Mouse (Mus musculus) T-cell, adult 2 months (primary cell): ENCODE data around the gene Atg2a.
"Not testable (repeated sequence)": the region's sequence is repeated elsewhere in the genome, so short reads cannot be mapped to it uniquely, and the experiment has no call there.

Experiments used
- DNase-seq: peaks from one replicate; pipeline ENCODE4 v3.0.0; 2022; ENCODE audit warnings: low spot score

Atg2a gene

GRCm38 (mm10) chr19:6276426-6277421, 35.3 kb downstream of the Atg2a start, which contains the start of gene Ehd1:
Ehd1 (plus strand) TSS chr19:6276725.
- peak; percentile 97 for DNase-seq

GRCm38 (mm10) chr19:6277661-6278438, 36.4 kb downstream of the Atg2a start:
- DNase-seq, result peak; percentile 53

GRCm38 (mm10) chr19:6278439-6279073, 37.1 kb downstream of the Atg2a start:
- DNase-seq, result no peak

GRCm38 (mm10) chr19:6279481-6280144, 38.1 kb downstream of the Atg2a start:
- DNase-seq, result no peak

GRCm38 (mm10) chr19:6280554-6280953, 39.1 kb downstream of the Atg2a start:
- DNase-seq, result no peak

- DNase-seq, result no peak
These were observed 39.9 kb downstream of the Atg2a start for GRCm38 (mm10) chr19:6281122-6282020.

- DNase-seq, result no peak
These were observed 41.5 kb downstream of the Atg2a start for GRCm38 (mm10) chr19:6283001-6283400.

- no peak for DNase-seq
These were observed 43.0 kb downstream of the Atg2a start for GRCm38 (mm10) chr19:6284502-6284901.

- DNase-seq, result no peak
These were observed 43.8 kb downstream of the Atg2a start for GRCm38 (mm10) chr19:6285226-6285625.

GRCm38 (mm10) chr19:6285632-6286433, 44.4 kb downstream of the Atg2a start:
- DNase-seq, result no peak

- no peak for DNase-seq
These were observed 45.2 kb downstream of the Atg2a start for GRCm38 (mm10) chr19:6286434-6287401.

GRCm38 (mm10) chr19:6288236-6288894, 46.9 kb downstream of the Atg2a start:
- no peak for DNase-seq

- DNase-seq, result no peak
These were observed 48.3 kb downstream of the Atg2a start for GRCm38 (mm10) chr19:6289696-6290238.

GRCm38 (mm10) chr19:6290720-6291116, 49.2 kb downstream of the Atg2a start:
- DNase-seq, result not testable (repeated sequence)

GRCm38 (mm10) chr19:6291117-6291781, 49.8 kb downstream of the Atg2a start:
- no peak for DNase-seq

- DNase-seq, result no peak
These were observed 50.8 kb downstream of the Atg2a start for GRCm38 (mm10) chr19:6292262-6292661.

- no peak for DNase-seq
These were observed 52.8 kb downstream of the Atg2a start for GRCm38 (mm10) chr19:6294301-6294700.
